Mouse (Mus musculus): ENCODE measurements around the gene Aff1. TPM values are rescaled to one million over a fixed set of nuclear protein-coding genes. Genes with fewer than 3 reads are reported as not detected.

Aff1 gene
- total RNA-seq, 4 experiments from 2014 or later = 39.9 to 43.8 (median 42.7) TPM

DNA sequence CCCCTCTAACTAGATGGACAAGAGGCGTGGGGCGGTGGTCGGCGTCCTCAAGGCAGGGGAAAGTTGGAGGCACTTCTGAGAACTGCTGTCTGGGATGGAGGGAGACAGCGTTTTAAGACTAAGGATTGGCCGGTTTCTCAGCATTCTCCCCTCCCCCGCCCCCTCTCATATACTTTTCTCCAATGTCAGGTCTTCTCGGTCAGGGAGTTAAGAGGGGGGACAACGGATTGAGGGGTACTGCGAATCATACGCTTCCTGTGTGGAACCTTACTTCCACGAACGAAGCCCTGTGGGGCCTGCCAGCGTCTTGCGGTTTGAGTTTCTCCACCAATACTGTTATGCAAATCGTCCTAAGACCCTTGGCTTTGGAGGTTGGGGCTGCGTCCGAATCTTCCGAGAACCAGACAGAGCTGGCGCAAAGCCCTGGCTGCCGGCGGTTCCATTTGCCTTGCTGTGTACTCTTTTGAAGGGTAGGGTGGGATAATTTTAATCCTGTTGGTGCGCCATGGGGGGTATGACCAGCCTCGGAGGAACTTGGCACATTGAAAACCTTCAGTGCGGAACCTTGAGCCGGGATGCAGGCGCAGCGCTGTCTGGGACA lies 967 bp downstream of the Aff1 start:
- DNase-seq (ENCODE audit: low spot score) = peak; percentile 28

DNA sequence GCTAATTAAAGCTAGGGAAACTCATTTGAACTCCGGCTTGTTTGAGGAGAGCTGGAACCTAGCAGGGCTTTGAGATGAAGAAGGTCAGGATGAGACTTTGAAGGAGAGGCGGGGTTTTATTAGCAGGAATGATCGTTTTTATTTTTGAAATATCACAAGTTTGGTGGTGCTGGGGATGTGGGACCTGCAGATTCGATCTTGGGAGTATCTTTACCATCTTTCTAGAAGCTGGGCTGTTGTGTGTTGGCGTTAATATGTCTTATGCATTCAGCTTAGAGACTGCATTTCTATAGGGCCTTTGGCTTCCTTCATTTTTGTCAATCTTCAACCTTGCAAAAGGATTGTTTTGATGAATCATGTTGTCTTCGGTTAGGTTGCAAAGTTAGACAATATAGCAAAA lies 1.9 kb downstream of the Aff1 start:
- DNase-seq (ENCODE audit: low spot score) = no peak

DNA sequence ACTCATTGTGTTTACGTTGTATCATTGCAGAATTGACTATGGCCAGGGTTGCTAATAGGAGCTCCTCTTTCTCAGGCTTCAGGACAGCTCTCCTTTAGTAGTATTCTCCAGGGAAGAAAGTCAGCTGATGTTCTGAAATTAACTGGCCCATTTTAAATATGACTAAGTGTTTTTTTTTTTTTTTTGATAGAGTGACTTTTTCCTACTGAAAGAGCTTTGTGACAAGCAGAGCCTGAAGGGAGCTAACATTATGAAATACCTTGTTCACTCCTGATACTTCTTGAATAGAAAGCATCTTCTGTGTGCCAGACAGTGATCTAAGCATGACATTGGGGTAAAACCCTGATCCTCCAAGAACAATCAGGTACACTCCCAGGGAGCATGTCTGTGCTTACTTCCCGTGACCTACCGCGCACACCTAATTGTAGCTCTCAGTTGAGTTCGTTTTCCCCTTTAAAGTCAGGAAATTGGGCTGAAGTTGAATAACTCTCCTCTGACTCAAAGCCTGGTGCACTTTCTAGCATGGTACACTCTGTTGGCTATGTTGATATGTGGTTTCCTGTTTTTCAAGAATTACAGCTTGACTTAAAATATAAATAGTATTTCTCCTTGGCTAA lies 5.8 kb downstream of the Aff1 start:
- DNase-seq (ENCODE audit: low spot score) = no peak

DNA sequence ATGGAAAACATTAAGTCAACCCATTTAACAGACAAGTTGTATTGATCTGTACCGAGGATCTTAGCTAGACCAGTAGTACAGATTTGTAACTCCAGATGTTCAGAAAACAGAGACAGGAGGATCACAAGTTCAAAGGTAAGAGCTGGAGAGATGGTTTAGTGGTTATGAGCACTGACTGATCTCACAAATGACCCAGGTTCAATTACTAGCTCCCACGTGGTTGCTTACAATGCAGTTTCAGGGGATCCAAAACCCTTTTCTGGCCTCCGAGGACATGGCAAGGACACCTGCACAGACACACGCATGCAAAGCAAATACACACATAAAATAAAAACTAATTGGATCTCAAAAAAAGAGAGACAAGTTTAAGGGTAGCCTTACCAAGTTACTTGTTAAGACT lies 6.4 kb downstream of the Aff1 start:
- DNase-seq (ENCODE audit: low spot score) = no peak

DNA sequence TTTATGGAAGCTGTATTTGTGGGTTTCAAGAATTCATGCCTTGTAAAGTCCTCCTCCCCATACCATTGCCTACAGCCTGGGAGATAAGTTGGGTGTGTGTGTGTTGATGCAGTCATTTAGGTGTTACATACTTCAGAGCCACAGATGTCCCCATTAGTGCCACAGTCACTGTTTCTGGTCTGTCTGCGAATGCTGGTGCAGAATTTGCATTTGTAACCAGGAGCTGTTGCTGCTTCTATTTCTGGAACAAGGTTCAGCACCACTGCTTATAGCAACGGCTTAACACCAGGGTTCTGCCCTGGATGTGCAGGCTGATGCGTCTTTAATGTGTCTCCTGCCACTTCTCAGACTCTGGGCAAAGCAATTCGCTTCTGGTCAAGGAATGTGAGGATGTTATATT lies 7.4 kb downstream of the Aff1 start:
- DNase-seq (ENCODE audit: low spot score) = no peak

DNA sequence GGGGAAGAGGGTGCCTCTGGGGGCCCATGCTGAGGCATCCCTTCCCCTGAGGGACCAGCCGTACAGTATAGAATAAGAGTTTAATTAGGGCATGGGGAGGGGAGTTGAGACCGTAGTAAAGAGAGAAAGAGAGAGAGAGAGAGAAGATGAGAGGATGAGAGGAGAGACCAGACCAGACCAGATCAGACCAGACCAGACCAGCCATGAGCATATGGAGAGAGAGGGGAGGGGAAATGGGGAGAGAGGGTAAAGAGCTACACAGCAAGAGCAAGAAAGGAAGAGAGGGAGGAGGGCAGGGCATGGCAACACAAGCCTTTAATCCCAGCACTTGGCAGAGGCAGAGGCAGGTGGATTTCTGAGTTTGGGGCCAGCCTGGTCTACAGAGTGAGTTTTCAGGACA lies 8.5 kb downstream of the Aff1 start:
- no peak for DNase-seq (ENCODE audit: low spot score)

DNA sequence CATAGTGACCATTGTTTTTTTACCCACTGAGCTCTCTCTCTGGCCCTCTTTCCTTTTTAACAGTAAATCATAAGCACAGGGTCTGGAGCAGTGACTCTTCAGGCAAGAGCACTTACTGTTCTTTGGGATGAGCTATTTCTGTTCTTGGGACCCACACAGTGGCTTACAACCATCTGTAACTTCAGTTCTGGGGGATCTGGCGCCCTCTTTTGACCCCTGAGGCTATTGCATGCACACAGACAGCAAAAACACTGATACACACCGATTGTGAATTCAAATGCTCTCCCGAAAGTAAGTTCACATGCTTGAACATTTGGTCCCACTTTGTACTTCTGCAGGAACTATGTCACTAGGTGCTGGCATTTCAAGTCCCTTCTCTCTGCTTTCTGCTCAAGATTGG lies 9.3 kb downstream of the Aff1 start:
- DNase-seq (ENCODE audit: low spot score) = no peak

DNA sequence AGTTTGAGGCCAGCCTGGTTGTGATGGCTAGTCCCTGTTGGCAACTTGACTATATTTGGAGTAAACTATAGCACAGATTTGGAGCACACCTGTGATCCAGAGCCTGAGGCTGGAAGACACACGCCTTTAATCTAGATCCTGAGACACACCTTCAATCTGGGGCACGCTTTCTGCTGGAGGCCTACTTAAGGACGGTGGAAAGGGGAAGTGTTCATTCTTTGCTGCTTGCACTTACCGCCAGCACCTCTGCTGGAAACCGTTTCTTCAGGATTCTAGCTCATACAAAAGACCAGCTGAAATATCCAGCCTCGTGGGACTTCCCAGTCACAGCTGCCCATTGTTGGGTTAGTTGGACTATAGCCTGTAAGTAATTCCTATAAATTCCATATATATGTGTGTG lies 10.4 kb downstream of the Aff1 start:
- no peak for DNase-seq (ENCODE audit: low spot score)

DNA sequence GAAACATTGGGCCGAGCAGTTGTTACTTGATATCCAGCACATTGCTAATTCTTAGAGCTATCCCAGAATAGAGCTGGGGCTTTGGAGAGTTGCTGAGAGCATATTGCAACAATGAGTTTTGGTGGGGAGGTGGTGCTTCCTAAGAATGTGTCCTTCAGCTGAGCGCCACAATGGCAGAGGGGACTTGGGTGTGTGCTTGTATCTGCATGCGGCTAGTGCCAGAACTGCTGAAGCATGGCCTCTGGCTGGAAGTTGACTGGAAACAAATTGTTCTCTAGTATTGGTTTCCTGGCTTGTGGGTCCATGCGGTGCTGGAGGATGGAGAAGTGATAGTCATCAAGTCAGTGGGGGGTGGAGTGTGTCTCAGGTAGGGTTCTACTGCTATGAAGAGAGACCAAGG lies 13.2 kb downstream of the Aff1 start:
- no peak for DNase-seq (ENCODE audit: low spot score)

DNA sequence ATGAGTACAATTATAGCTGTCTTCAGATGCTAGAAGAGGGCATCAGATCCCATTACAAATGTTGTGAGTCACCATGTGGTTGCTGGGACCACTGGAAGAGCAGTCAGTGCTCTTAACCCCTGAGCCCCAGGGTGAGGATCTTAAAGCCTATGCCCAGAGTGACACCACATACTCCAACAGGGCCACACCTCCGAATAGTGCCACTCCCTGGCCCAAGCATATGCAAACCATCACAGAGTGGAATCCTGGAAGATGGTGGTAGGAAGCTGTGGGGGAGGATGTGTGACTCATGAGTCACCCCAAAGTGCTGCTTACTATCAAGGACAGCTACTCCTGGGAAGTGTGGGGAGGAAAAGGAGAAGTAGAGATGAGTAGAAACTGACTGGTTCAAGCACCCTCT lies 13.7 kb downstream of the Aff1 start:
- no peak for DNase-seq (ENCODE audit: low spot score)

DNA sequence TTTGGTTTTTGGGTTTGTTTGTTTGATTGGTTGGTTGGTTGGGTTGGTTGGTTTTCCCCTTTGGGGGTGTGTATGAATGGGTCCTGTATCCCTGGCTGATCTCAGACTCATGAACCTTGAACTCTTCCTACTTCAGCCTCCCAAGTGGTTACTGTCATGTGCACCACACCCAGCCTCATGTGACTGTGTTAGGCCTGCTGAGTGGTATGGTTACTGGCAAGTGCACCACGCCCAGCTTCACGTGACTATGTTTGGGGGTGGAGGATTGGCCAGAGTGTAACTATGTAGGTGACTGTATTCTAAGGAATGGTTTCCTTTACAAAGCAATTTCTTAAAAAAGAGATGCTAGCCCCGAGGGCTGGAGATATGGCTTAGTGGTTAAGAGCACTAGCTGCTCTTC lies 16.9 kb downstream of the Aff1 start:
- no peak for DNase-seq (ENCODE audit: low spot score)

DNA sequence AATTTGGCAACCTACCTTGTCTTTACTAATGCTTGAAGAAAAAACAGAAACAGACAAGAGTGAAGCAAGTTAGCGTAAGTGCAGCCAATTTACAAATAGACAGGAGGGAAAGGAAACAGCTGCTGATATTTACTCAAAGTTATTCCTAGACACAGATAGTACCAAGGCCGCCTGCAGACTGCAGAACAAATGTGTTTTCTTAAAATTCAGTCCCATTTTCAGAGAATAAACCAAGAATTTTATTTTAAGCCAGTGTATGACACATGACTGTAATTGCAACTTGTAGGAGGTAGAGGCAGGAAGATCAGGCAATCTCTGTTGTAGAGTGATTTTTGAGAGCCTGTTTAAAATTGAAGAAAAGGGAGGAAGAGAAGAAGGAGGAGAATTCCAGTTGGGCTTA lies 19.7 kb downstream of the Aff1 start:
- DNase-seq (ENCODE audit: low spot score) = no peak

DNA sequence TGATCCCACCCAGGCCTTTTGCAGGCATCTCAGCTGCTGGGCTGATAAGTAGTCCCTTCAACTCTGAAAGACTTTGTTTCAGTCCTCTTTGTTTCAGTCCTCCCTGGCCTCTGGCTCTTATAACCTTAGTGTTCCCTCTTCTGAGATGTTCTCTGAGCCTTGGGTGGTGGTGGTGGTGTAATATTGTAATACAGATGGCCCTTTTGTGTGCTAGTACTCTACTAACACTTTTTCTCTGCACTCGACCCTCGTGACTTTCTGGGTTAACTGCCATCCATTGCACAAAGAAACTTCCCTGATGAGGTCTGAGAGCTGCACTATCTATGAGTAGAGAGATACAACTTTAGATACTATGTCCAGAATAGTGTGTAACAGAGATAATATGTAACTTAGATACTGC lies 21.2 kb downstream of the Aff1 start:
- DNase-seq (ENCODE audit: low spot score) = no peak

DNA sequence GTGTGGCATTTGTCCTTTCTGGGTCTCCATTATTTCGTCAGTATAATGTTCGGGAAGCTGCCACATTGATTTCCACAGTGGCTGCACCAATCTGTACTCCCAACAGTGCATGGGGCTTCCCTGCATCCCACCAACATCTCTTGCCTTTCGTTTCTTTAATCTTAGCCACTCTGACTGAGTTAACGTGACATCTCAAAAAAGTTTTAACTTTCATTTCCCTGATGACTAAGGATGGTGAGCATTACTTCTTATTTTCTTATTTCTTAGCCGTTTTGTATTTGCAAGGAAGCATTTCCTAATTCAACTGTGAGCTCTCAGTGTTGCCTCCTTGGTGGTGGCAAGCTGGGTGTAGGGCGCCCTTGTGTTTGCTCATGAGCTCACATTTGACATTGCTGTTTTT lies 22.8 kb downstream of the Aff1 start:
- DNase-seq (ENCODE audit: low spot score) = no peak

DNA sequence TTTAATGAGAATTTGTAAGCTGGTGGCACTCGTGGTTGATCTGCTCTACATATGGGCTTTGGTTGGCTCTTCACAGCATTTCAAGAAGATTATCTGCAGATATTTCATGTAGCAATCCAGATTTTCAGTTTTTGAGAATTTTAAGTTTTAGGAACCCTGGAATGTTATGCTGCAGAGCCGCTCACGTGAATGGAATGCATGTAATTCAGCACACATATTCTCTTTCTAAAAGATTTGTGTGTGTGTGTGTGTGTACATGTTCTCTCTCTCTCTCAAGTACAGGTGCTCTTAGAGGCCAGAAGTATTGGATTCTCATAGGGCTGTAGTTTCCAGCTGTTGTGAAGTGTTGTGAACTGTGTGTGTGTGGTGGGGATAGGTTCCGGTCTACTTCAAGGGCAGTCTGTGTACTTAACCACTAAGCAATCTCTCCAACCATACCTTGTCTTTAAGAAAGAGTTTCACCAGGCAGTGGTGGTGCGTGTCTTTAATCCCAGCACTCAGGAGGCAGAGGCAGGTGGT lies 24.7 kb downstream of the Aff1 start:
- DNase-seq (ENCODE audit: low spot score) = no peak

DNA sequence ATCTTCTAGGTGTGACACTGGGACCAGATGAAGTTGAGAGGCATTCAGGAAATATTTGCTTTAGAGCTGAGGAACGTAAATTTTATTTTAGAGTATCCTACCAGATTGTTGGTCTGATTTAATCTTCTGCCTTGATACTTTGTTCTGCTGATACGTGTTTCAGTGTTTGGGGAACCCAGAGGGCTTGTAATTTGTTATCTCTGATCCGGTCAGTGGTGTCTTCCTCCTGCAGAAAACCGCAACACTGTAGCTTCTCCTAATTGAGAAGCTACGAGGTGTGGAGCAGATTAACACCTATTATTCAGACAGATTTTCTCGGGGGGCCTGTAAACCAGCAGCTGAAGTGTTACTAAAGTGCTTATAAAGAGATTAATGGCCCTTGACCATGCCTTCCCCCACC lies 27.0 kb downstream of the Aff1 start:
- no peak for DNase-seq (ENCODE audit: low spot score)

DNA sequence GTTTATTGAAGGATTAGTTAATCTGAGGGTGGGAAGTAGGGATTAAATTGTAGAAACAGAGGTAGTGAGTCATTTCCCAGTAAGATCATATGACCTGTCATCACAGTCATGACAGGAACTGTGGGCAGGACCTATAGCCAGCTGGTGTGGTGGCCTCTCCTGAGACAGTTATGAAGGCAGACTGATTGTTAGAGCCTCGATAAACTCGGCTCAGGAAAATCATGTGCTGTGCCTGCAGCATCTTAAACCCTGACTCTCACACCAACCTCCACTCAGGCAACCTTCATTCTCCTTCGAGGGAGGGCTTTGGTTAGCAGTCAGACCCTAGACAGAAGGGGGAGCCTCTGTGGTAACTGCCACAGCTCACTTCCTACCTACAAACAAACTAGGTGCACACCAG lies 27.7 kb downstream of the Aff1 start:
- no peak for DNase-seq (ENCODE audit: low spot score)

DNA sequence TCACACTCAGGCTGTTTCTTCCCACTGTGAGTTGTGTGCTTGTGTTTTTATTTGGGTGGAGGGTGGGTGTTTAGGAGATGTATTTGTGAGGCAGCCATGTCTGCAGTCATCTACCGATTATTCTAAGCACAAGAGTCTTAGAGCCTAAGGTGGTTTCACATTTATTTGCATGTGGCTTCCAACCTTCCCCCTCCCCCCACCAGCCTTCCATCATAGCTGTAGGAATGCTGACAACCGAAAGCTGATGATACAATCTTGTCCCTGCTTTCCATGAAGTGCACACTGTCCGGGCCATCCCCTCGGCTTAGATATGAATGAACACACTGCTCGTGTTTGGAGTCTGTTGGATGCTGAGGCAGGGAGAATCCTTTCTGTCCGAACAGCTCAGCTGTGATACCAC lies 28.8 kb downstream of the Aff1 start:
- DNase-seq (ENCODE audit: low spot score) = no peak

DNA sequence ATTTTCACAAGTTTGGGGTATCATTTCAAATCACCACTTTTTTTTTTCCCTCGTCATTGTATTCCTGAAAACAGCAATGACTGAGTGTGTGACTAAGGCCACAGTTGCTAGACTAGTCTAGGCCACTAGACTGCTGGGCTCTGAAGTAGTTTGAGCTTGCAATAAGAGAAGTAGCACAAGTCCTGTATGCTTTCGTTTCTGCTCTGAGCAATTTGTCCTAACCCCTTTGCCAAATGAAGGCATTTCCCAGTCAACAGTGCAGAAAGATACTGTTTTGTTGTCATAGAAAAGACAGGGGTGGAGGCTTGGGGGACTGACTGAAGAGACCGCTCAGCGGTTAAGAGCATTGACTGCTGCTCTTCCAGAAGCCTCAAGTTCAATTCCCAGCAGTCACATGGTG lies 29.3 kb downstream of the Aff1 start:
- no peak for DNase-seq (ENCODE audit: low spot score)

DNA sequence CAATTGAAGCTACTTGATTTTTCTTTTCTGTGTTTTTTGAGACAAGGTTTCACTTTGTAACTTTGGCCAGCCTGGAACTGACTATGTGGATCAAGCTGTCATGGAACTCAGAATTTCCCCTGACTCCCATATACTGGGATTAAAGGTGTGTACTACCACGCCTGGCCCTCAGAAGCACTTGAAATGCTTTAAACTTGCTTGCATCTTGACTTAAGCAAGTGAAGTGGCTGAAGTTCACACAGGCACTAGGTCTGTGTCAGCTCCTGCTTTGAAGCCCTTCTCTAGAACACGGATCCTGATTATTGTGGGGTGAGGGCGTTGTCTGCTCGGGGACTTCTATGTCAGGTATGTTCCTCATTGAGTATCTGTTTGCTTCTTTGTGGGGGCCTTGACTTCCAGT lies 30.5 kb downstream of the Aff1 start:
- DNase-seq (ENCODE audit: low spot score) = no peak

DNA sequence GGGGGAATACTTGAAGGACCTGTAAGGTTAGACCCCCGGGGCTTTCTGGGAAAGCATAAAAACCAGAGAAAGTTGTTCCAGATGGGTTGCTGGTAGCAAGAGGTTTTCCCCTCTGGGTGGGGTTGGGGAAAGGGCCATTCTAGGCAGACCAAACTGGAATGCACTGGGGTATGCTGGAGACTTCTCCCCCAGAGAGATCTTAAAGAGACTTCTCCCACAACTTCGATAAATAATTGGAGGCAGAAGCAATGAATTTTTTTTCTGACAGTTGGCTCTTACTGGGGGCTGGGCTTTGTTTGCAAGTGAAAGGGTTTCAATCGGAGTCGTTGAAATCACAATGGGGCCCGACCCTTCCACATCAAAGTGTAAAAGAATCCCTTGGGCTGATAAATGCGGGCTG lies 32.2 kb downstream of the Aff1 start:
- DNase-seq (ENCODE audit: low spot score) = no peak

DNA sequence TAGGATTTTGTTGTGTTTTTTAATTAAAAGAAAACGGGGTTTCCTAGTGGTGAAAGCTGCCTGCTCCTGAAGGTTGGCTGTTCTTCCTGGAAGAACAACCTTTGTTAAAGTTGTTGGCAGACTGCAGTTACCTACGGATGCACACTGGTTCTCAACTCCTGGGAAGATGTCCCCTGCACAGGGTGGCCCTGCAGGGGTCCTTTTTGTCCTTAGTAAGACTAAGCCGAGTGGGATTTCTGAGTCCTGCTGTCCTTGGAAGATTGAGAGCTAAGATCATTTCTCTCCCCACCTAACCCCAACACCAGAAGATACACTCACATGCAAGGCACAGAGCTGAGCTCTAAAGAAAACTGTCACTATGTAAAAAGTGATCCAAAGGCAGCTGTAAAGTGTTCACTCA lies 32.6 kb downstream of the Aff1 start:
- no peak for DNase-seq (ENCODE audit: low spot score)

DNA sequence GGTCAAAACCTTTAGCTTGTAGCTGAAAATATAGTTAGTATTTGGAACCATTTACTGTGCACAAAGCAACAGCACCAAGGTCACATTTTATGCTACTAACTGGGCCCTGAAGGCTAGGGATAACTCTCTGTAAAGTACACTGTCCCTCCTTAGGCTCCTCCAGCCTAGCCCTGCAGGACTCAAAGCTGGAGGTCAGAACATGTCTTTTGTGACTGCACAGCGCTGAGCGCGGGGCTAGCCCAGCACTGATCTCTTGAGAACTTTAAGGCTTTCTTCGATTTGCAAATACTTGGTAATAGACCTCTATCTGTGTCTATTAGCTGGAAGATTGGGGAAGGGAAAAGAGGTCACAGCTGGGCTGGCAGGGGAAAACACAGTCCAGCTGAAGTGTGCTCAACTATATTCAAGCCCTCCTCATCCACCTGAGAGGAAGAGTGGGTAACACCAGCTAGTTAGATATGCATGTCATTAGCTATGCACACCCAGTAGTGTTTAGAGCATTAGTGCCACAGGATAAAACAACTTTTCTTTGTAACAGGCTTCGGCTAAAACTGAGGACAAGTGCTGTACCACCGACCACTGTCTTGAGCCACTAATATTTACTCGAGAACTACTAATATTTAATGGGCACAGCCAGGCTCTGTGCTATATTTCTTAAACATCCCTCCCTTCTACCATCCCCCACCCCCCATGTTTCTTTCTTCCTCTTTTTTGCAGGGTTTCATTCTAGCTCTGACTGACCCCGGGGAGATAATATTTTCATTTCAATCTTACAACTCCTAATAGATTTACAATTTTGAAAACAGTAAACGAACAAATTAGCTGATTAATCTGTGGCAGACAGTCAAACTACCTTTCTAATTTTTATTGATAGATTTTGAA lies 33.3 kb downstream of the Aff1 start:
- DNase-seq (ENCODE audit: low spot score) = no peak

All from heart, adult 8-10 months (tissue).